Mouse (Mus musculus) midbrain, embryonic 11.5 days (tissue): ENCODE results near the gene Mfap2. TPM values are rescaled to one million over a fixed set of nuclear protein-coding genes. Genes with fewer than 3 reads are reported as not detected.

ENCODE experiments used
- ATAC-seq: fragments of 200-750 bp; cut with Nextera tagmentation; 2 replicates; pipeline ENCODE4 v1.8.0; 2017; ENCODE audit warnings: moderate TSS enrichment, moderate library complexity; ENCODE audit not compliant: low FRiP score
- DNase-seq: peaks from one replicate; pipeline ENCODE4 v3.0.0; 2015; ENCODE audit warnings: low spot score; ENCODE audit errors: missing footprints
- H3K27ac ChIP-seq: fragments of 300-500 bp; sonication (generic); 2 replicates; pipeline ENCODE4 v1.5.1; 2014; ENCODE audit warnings: low read depth, low read length
- H3K27me3 ChIP-seq: fragments of 300-500 bp; sonication (generic); 2 replicates; pipeline ENCODE4 v1.6.1; 2014; ENCODE audit warnings: mild to moderate bottlenecking, low read length, moderate library complexity, mixed read lengths; ENCODE audit not compliant: control insufficient read depth, insufficient read depth
- H3K36me3 ChIP-seq: fragments of 300-500 bp; sonication (generic); 2 replicates; pipeline ENCODE4 v1.6.1; 2014; ENCODE audit warnings: mild to moderate bottlenecking, low read length, moderate library complexity, mixed read lengths; ENCODE audit not compliant: control insufficient read depth, insufficient read depth
- H3K4me1 ChIP-seq: fragments of 300-500 bp; sonication (generic); 2 replicates; pipeline ENCODE4 v1.6.1; 2014; ENCODE audit warnings: low read length; ENCODE audit not compliant: control insufficient read depth, insufficient read depth
- H3K4me2 ChIP-seq: fragments of 300-500 bp; sonication (generic); 2 replicates; pipeline ENCODE4 v1.6.1; 2014; ENCODE audit warnings: mild to moderate bottlenecking, moderate library complexity
- H3K4me3 ChIP-seq: fragments of 300-500 bp; sonication (generic); 2 replicates; pipeline ENCODE4 v1.5.1; 2014; ENCODE audit warnings: low read depth, low read length
- H3K9ac ChIP-seq: fragments of 300-500 bp; sonication (generic); 2 replicates; pipeline ENCODE4 v1.6.1; 2014; ENCODE audit warnings: low read length
- H3K9me3 ChIP-seq: fragments of 300-500 bp; sonication (generic); 2 replicates; pipeline ENCODE4 v1.6.1; 2016; ENCODE audit warnings: low read length; ENCODE audit not compliant: control insufficient read depth
- WGBS: fragments of 180-500 bp; shearing (Covaris S2); extraction: QIAGEN DNeasy Blood & Tissue Kit; methylation state at CpG from one replicate; pipeline ENCODE4 v1.1.7; 2014; 5-methylcytosine and 5-hydroxymethylcytosine counted together
- polyA plus RNA-seq: library from polyadenylated mRNA; unstranded; fragments of >200 nt; fragmentation: Nextera tagmentation; extraction: Ambion mirVana; gene quantifications from 2 replicates; pipeline ENCODE4 v1.2.1, GENCODE M21; 2014

The Mfap2 gene
- polyA plus RNA-seq, 1 experiment from 2014 or later = 254 TPM

GRCm38 (mm10) chr4:141056970-141057369 is 46.8 kb downstream of the Mfap2 start:
- ATAC-seq (no peak), DNase-seq (no peak)
- 94% methylated on average over 10 of the region's 10 CpGs for WGBS
- no peak overlapping the region for H3K4me3 ChIP-seq
- H3K27ac ChIP-seq = no peak overlapping the region
- H3K9me3 ChIP-seq = no peaks in the 10 kb centered on the region
- peaks cover 2% of the 10 kb centered on the region; the same call in 1 of the 2 replicates for H3K36me3 ChIP-seq
- H3K4me2 ChIP-seq = no peak overlapping the region
- peaks cover 42% of the 10 kb centered on the region for H3K4me1 ChIP-seq
- H3K9ac ChIP-seq = no peak overlapping the region
- H3K27me3 ChIP-seq = no peaks in the 10 kb centered on the region

GRCm38 (mm10) chr4:141058835-141059234 is 48.6 kb downstream of the Mfap2 start:
- WGBS = 77% methylated on average over 9 of the region's 9 CpGs
- Histone ChIP-seq H3K9me3 (no peaks in the 10 kb centered on the region), H3K27ac (no peak overlapping the region), H3K4me1 (peaks cover 24% of the 10 kb centered on the region), H3K27me3 (no peaks in the 10 kb centered on the region), H3K36me3 (peaks cover 2% of the 10 kb centered on the region; the same call in 1 of the 2 replicates), H3K4me2 (no peak overlapping the region), H3K4me3 (no peak overlapping the region), H3K9ac (no peak overlapping the region)
- no peak for ATAC-seq
- no peak for DNase-seq

- peaks cover 18% of the 10 kb centered on the region for H3K4me1 ChIP-seq
- H3K27me3 ChIP-seq = no peaks in the 10 kb centered on the region
- peak overlapping the region; percentile 63; the same call in 1 of the 2 replicates for H3K27ac ChIP-seq
- peak overlapping the region; percentile 75 for H3K9ac ChIP-seq
- peak overlapping the region; percentile 81 for H3K4me2 ChIP-seq
- H3K36me3 ChIP-seq = peaks cover 2% of the 10 kb centered on the region; the same call in 1 of the 2 replicates
- DNase-seq = no peak
- ATAC-seq = no peak
- 2% methylated on average over 31 of the region's 32 CpGs for WGBS
- no peaks in the 10 kb centered on the region for H3K9me3 ChIP-seq
- peak overlapping the region; percentile 62 for H3K4me3 ChIP-seq
Measured at GRCm38 (mm10) chr4:141059616-141060425, 49.6 kb downstream of the Mfap2 start.

GRCm38 (mm10) chr4:141060426-141061301 is 50.4 kb downstream of the Mfap2 start, which contains the start of gene Crocc:
Gene Crocc, minus strand, starts transcription at chr4:141060550.
- WGBS = under 1% methylated on average over 76 of the region's 77 CpGs
- Histone ChIP-seq H3K9me3 (no peaks in the 10 kb centered on the region), H3K27me3 (no peaks in the 10 kb centered on the region), H3K4me2 (peak within 1 kb of the TSS; percentile 81), H3K9ac (peak within 1 kb of the TSS; percentile 75), H3K36me3 (no peaks in the 10 kb centered on the region; the same call in 1 of the 2 replicates), H3K27ac (peak within 1 kb of the TSS; percentile 68), H3K4me3 (peak within 1 kb of the TSS; percentile 62), H3K4me1 (peaks cover 18% of the 10 kb centered on the region)
- ATAC-seq (peak; percentile 95), DNase-seq (peak; percentile 100)

- peaks cover 12% of the 10 kb centered on the region for H3K4me1 ChIP-seq
- 70% methylated on average over 4 of the region's 4 CpGs for WGBS
Measured at GRCm38 (mm10) chr4:141064104-141064659, 54.0 kb downstream of the Mfap2 start.

GRCm38 (mm10) chr4:141065123-141065522 is 54.9 kb downstream of the Mfap2 start:
- no peak overlapping the region for H3K4me3 ChIP-seq
- no peak overlapping the region for H3K27ac ChIP-seq
- no peaks in the 10 kb centered on the region for H3K27me3 ChIP-seq
- no peak overlapping the region for H3K4me2 ChIP-seq
- H3K9me3 ChIP-seq = no peaks in the 10 kb centered on the region
- peaks cover 23% of the 10 kb centered on the region for H3K36me3 ChIP-seq
- ATAC-seq (no peak), DNase-seq (peak; percentile 96)
- H3K9ac ChIP-seq = no peak overlapping the region
- 0 out of 2 replicates have a peak, but pooled peaks cover 5% of the 10 kb centered on the region for H3K4me1 ChIP-seq
- WGBS = 4% methylated on average over 8 of the region's 8 CpGs

More at GRCm38 (mm10) chr4:141064104-141064659, 54.0 kb downstream of the Mfap2 start:
- peaks cover 21% of the 10 kb centered on the region for H3K36me3 ChIP-seq
- no peak overlapping the region for H3K9ac ChIP-seq
- no peak for DNase-seq
- no peaks in the 10 kb centered on the region for H3K27me3 ChIP-seq
- H3K4me2 ChIP-seq = no peak overlapping the region
- no peaks in the 10 kb centered on the region for H3K9me3 ChIP-seq
- no peak for ATAC-seq
- H3K27ac ChIP-seq = no peak overlapping the region
- no peak overlapping the region for H3K4me3 ChIP-seq

Other genes with a start within 250 kb of the Mfap2 start
- gene Padi4, start 236.2 kb upstream of the Mfap2 start, polyA plus RNA-seq = 0.26 and 0.27 TPM in 2 replicates
- 0.06 TPM in 1 of 2 replicates, not detected in the other for gene Padi3, start 199.8 kb upstream of the Mfap2 start, polyA plus RNA-seq
- gene Padi1, start 164.6 kb upstream of the Mfap2 start, polyA plus RNA-seq = 0.04 and 0.07 TPM in 2 replicates
- 0.47 and 0.49 TPM in 2 replicates for gene Padi2, start 104.1 kb upstream of the Mfap2 start, polyA plus RNA-seq
- gene Sdhb, start 49.2 kb upstream of the Mfap2 start, polyA plus RNA-seq = 411 and 422 TPM in 2 replicates
- gene Atp13a2, start 23.5 kb upstream of the Mfap2 start, polyA plus RNA-seq = 28.5 and 33.4 TPM in 2 replicates
- gene Crocc, start 50.1 kb downstream of the Mfap2 start, polyA plus RNA-seq = 6.3 and 8.3 TPM in 2 replicates
- 40.0 and 43.5 TPM in 2 replicates for gene Necap2, start 67.9 kb downstream of the Mfap2 start, polyA plus RNA-seq
- gene Spata21, start 77.9 kb downstream of the Mfap2 start, polyA plus RNA-seq = not detected in 2 replicates
- 33.9 and 34.5 TPM in 2 replicates for gene Szrd1, start 129.4 kb downstream of the Mfap2 start, polyA plus RNA-seq
- 22.4 and 23.8 TPM in 2 replicates for gene Fbxo42, start 137.5 kb downstream of the Mfap2 start, polyA plus RNA-seq
- gene Rsg1, start 203.5 kb downstream of the Mfap2 start, polyA plus RNA-seq = 5.4 TPM in 2 replicates
- 0.47 and 0.61 TPM in 2 replicates for gene Arhgef19, start 229.1 kb downstream of the Mfap2 start, polyA plus RNA-seq